Mouse (Mus musculus) testis, adult 10 weeks (tissue): ENCODE data around the gene Nkain2. TPM values are rescaled to one million over a fixed set of nuclear protein-coding genes. Genes with fewer than 3 reads are reported as not detected.

Experiments used
- polyA plus RNA-seq: library from polyadenylated mRNA; stranded (reverse); fragments of 350-450 nt; fragmentation: Illumina TruSeq; extraction: RNeasy Lipid Tissue Mini Kit (QIAGEN cat#74804); gene quantifications from one replicate; pipeline ENCODE4 v1.2.3, GENCODE M21; 2014; ENCODE audit warnings: low read depth, low replicate concordance

Nkain2 gene
- polyA plus RNA-seq, result 1.8 TPM

DNA sequence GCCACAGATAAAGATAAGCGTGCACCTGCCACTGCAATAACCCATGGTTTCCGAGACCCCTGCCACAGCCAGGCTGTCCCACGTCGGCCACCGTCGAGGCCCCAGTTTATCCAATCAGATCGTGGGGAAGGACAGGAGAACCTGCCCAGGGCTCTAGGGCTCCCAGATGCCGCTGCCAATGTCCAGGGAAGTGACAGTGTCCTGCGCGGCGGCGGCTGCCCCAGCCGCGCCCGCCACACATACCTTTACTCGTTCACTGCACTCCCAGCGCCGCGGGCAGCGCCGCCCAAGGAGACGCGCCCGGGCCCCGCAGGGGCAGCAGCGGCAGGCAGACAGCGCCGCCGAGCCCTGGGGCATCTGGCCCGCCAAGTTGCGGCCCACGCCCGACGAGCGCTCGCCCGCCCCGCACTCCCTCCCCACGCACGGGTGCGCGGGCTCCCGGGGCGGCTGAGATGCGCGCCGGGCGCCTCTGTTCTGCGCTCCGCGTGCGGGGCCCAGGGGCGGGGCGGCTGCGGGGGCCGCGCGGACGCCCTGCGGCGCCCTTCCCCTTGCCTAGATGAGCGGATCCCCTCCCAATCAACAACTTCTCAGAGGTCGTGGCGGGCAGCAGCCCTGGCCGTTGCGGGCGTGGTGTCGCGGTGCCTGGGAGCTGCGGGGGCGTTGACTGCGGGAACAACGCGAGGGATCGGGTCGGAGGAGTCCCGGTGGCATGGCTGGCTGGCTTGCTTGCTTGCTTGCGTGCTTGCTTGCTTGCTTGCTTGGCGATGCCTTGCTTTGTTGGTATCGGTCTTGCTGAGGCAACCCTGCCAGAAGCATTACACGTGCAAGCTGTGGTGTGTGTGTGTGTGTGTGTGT lies at the start of gene Nkain2:
Nkain2 (minus strand) TSS at position 811 of the 855 bp plus-strand sequence.

Other genes with a start within 250 kb of the Nkain2 start
- gene Trdn, start 190.1 kb upstream of the Nkain2 start, polyA plus RNA-seq, result 1.4 TPM